Mouse (Mus musculus) heart, embryonic 14.5 days (tissue): ENCODE data around the gene Olfr223. TPM values are rescaled to one million over a fixed set of nuclear protein-coding genes. Genes with fewer than 3 reads are reported as not detected.
"Not testable (repeated sequence)": the region's sequence is repeated elsewhere in the genome, so short reads cannot be mapped to it uniquely, and the experiment has no call there.

ENCODE experiments used
- ATAC-seq: fragments of 200-750 bp; cut with Nextera tagmentation; 2 replicates; pipeline ENCODE4 v1.8.0; 2017; ENCODE audit warnings: low read depth, moderate TSS enrichment; ENCODE audit not compliant: insufficient number of reproducible peaks, insufficient read depth, low FRiP score
- H3K27ac ChIP-seq, 2 experiments: fragments of 200-500 bp in 1 of 2; fragments of 300-500 bp in 1 of 2; sonication (generic) in 1 of 2; replicated peaks in 1 of 2; 2 replicates each; pipeline ENCODE4 v1.5.1; 2012 to 2014; ENCODE audit warnings: low read depth in 2 of 2, low read length in 2 of 2, control low read depth in 1 of 2, mild to moderate bottlenecking in 1 of 2, mixed read lengths in 1 of 2; ENCODE audit not compliant: control insufficient read depth in 1 of 2, insufficient read depth in 1 of 2
- H3K27me3 ChIP-seq: fragments of 300-500 bp; sonication (generic); 2 replicates; pipeline ENCODE4 v1.6.1; 2014; ENCODE audit warnings: mild to moderate bottlenecking, low read length, control low read depth; ENCODE audit not compliant: control insufficient read depth, insufficient read depth
- H3K36me3 ChIP-seq: fragments of 300-500 bp; sonication (generic); 2 replicates; pipeline ENCODE4 v1.6.1; 2014; ENCODE audit warnings: mild to moderate bottlenecking, control low read depth, low read length, mixed read lengths; ENCODE audit not compliant: control insufficient read depth, insufficient read depth
- H3K4me1 ChIP-seq, 2 experiments: fragments of 200-500 bp in 1 of 2; fragments of 300-500 bp in 1 of 2; sonication (generic) in 1 of 2; 2 replicates each; pipeline ENCODE4 v1.6.1; 2012 to 2014; ENCODE audit warnings: low read length in 2 of 2, control low read depth in 1 of 2, mixed read lengths in 1 of 2; ENCODE audit not compliant: control insufficient read depth in 2 of 2, insufficient read depth in 2 of 2
- H3K4me2 ChIP-seq: fragments of 300-500 bp; sonication (generic); 2 replicates; pipeline ENCODE4 v1.6.1; 2014; ENCODE audit warnings: mild to moderate bottlenecking, low read length
- H3K4me3 ChIP-seq, 2 experiments: fragments of 200-500 bp in 1 of 2; fragments of 300-500 bp in 1 of 2; sonication (generic) in 1 of 2; 2 replicates each; pipeline ENCODE4 v1.5.1; 2012 to 2014; ENCODE audit warnings: low read length in 2 of 2, mild to moderate bottlenecking in 2 of 2, control low read depth in 1 of 2, low read depth in 1 of 2, moderate library complexity in 1 of 2; ENCODE audit not compliant: control insufficient read depth in 1 of 2, insufficient read depth in 1 of 2
- H3K9ac ChIP-seq: fragments of 300-500 bp; sonication (generic); 2 replicates; pipeline ENCODE4 v1.6.1; 2014; ENCODE audit warnings: mild to moderate bottlenecking, low read length
- H3K9me3 ChIP-seq: fragments of 300-500 bp; sonication (generic); 2 replicates; pipeline ENCODE4 v1.6.1; 2016; ENCODE audit warnings: low read length, control low read depth; ENCODE audit not compliant: control insufficient read depth
- WGBS: fragments of 180-500 bp; shearing (Covaris S2); extraction: QIAGEN DNeasy Blood & Tissue Kit; methylation state at CpG from one replicate; pipeline ENCODE4 v1.1.7; 2014; 5-methylcytosine and 5-hydroxymethylcytosine counted together
- polyA plus RNA-seq: library from polyadenylated mRNA; unstranded; fragments of >200 nt; fragmentation: Nextera tagmentation; extraction: Ambion mirVana; gene quantifications from 2 replicates; pipeline ENCODE4 v1.2.1, GENCODE M21; 2014

Gene Olfr223
- polyA plus RNA-seq, 1 experiment from 2014 or later: not detected

DNA sequence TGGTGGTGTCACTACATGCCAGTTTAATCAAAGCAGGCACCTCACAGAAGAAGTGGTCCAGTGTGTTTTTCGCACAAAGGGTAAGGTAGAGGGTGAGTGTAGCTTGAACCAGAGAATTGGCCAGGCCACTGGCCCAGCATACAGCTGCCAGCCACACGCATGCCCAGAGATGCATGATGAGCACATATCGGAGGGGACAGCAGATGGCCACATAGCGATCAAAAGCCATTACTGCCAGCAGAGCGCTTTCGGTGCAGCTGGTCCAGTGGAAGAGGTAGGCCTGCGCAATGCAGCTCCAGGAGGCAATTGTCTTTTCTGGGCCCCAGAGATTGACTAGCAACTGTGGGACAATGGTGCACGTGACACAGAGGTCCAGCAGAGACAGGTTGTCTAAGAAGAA lies 3.6 kb downstream of the Olfr223 start:
- 82% methylated on average over 8 of the region's 8 CpGs for WGBS
- Histone ChIP-seq H3K4me3 (no peak overlapping the region), H3K9ac (no peak overlapping the region), H3K9me3 (no peaks in the 10 kb centered on the region), H3K27me3 (no peaks in the 10 kb centered on the region), H3K36me3 (no peaks in the 10 kb centered on the region), H3K4me2 (no peak overlapping the region), H3K4me1 (no peaks in the 10 kb centered on the region), H3K27ac (no peak overlapping the region)
- ATAC-seq: no peak

DNA sequence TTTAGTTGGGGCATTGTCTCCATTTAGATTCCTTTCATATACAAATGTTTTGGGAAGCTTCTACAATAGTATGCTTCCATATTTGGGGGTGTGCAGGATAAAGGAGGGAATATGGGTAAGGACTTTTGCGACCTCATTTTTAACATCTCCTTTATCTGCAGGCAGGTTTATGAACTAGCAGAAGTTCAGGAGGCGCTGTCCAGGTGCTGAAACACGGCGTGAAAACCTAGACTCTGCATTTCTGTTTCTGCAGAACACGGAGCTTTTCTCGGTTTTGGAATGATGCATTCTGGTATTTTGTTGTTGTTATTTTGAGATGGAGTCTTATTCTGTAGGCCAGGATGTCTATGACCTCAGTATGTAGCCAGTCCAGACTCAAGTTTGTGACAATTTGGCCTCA lies 8.6 kb downstream of the Olfr223 start:
- Histone ChIP-seq H3K4me3 (no peak overlapping the region), H3K27me3 (no peaks in the 10 kb centered on the region), H3K27ac (no peak overlapping the region), H3K4me2 (no peak overlapping the region), H3K36me3 (no peaks in the 10 kb centered on the region), H3K4me1 (no peaks in the 10 kb centered on the region), H3K9me3 (no peaks in the 10 kb centered on the region), H3K9ac (no peak overlapping the region)
- 28% methylated on average over 6 of the region's 6 CpGs for WGBS
- ATAC-seq: no peak

DNA sequence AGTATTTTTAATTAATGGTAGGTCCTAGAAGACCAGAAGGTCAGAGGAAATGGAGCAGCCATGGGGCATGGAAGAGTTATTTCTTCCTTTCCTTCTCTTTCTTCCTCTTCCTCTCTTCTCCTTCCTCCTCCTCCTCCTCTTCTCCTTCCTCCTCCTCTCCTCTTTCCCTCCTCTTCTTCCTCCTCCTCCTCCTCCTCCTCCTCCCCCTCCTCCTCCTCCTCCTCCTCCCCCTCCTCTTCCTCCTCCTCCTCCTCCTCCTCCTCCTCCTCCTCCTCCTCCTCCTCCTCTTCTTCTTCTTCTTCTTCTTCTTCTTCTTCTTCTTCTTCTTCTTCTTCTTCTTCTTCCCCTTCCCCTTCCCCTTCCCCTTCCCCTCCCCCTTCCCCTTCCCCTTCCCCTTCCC lies 17.0 kb downstream of the Olfr223 start, which contains the start of gene Olfr222:
Olfr222 (minus strand) TSS at position 101 of the 400 bp plus-strand sequence.
- not testable (repeated sequence) for H3K4me1 ChIP-seq, H3K27ac ChIP-seq, H3K36me3 ChIP-seq, H3K9me3 ChIP-seq, H3K4me3 ChIP-seq, ATAC-seq, H3K4me2 ChIP-seq, H3K9ac ChIP-seq
- peaks cover 28% of the 10 kb centered on the region for H3K27me3 ChIP-seq

DNA sequence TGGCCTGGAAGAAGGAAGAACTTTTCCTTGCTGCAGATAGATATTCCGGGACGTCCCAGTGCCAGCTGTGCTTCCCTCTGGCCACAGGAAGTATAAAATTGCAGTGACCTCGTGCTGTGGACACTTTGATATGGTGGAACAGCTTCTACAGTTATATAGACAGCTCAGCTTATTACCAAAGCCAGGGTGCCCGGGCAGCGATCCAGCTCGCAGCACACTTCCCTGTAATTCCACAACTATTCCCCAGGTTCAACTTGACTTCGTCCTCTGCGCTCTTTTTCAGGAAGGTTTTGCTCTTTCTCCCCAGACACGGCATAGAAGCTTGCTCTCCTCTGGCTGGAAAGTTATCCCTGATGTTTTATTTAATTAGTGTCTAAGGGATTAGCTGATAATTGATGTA lies 17.4 kb downstream of the Olfr223 start:
- no peak overlapping the region for H3K4me2 ChIP-seq
- no peak overlapping the region for H3K27ac ChIP-seq
- H3K36me3 ChIP-seq: no peaks in the 10 kb centered on the region
- WGBS: 54% methylated on average over 9 of the region's 9 CpGs
- H3K27me3 ChIP-seq: peaks cover 32% of the 10 kb centered on the region
- ATAC-seq: no peak
- no peak overlapping the region for H3K4me3 ChIP-seq
- no peaks in the 10 kb centered on the region for H3K4me1 ChIP-seq
- H3K9me3 ChIP-seq: no peaks in the 10 kb centered on the region
- no peak overlapping the region for H3K9ac ChIP-seq

DNA sequence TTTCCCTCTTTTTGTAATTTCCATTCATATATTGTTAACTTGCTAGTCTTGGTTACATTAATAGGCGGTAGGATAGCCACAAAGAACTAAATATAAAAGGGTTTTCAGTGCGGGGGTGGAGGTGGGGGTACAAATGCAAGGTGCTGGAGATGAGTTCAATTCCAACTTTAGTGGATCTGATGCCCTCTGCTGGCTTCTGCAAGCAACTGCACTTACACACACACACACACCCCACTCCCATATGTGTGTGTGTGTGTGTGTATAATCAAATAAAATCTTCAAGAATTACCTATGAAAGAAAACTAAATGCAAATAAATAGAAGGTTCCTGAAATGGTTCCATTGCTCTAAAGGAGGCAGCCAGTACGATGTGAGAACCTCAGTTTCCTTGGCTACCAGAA lies 23.8 kb downstream of the Olfr223 start:
- H3K9me3 ChIP-seq: no peaks in the 10 kb centered on the region
- no peak overlapping the region for H3K27ac ChIP-seq
- H3K9ac ChIP-seq: no peak overlapping the region
- no peak overlapping the region for H3K4me2 ChIP-seq
- H3K4me1 ChIP-seq: no peaks in the 10 kb centered on the region
- H3K27me3 ChIP-seq: peaks cover 29% of the 10 kb centered on the region
- no peak overlapping the region for H3K4me3 ChIP-seq
- WGBS: 57% methylated on average over 3 of the region's 3 CpGs
- no peaks in the 10 kb centered on the region for H3K36me3 ChIP-seq
- ATAC-seq: no peak

DNA sequence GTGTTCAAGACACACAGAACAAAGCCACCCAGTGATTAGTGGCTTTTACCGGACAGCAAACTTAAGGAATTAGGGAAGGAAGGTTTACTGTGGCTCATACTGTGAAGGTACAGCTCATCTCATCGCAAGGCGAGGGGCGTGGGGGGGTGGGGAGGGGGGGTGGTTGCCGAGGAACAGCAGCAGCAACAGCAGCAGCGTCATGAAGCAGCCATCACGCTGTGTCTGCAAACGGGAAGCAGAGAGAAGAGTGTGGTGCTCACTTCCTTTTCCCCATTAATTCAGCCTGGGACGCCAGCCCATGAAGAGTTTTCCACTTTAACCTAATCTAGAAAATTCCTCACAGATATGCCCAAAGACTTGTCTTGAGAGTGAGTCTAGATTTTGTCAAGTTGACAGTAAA lies 30.3 kb downstream of the Olfr223 start:
- H3K4me1 ChIP-seq: no peaks in the 10 kb centered on the region
- H3K4me3 ChIP-seq: no peak overlapping the region
- H3K27me3 ChIP-seq: no peaks in the 10 kb centered on the region
- H3K9ac ChIP-seq: no peak overlapping the region
- H3K36me3 ChIP-seq: no peaks in the 10 kb centered on the region
- 63% methylated on average over 9 of the region's 9 CpGs for WGBS
- no peak overlapping the region for H3K4me2 ChIP-seq
- no peak overlapping the region for H3K27ac ChIP-seq
- no peaks in the 10 kb centered on the region for H3K9me3 ChIP-seq
- no peak for ATAC-seq

DNA sequence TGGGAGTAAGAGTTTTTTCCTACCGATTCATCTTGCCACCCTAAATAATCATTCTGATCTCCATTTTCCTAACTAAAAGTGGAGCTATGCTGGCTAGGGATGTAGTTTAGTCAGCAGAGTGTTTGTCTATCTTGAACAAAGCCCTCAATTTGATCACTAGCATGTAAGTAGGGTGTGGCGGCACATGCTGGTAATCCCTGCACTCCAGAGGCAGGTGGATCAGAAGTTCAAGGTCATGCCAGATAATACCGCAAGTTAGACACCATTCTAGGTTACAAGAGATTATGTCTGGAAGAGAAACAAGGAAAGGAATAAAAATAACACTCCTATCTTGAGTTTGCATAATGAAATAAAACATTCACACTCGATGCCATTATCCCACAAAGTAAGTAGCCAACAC lies 30.8 kb downstream of the Olfr223 start:
- no peak overlapping the region for H3K9ac ChIP-seq
- no peaks in the 10 kb centered on the region for H3K36me3 ChIP-seq
- ATAC-seq: no peak
- H3K4me2 ChIP-seq: no peak overlapping the region
- WGBS: 82% methylated on average over 4 of the region's 4 CpGs
- H3K27me3 ChIP-seq: no peaks in the 10 kb centered on the region
- H3K4me3 ChIP-seq: no peak overlapping the region
- no peaks in the 10 kb centered on the region for H3K4me1 ChIP-seq
- no peaks in the 10 kb centered on the region for H3K9me3 ChIP-seq
- H3K27ac ChIP-seq: no peak overlapping the region

DNA sequence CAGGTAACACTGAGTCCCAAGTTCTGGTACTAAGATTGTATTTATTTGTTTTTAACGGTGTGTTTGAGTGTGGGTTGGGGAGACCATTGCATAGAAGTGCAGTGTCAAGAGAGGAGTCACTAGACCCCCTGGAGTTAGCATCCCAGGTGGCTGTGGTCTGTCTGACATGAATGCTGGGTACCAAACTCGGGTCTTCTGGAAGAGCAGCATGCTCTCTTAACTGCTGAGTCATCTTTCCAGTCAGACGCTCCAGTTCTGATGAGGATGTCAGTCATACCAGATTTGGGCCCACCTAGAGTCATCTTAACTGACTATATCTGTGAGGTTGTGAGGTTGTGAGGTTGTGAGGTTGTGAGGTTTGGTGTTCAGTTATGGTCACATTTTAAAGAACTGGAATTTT lies 32.2 kb downstream of the Olfr223 start:
- Histone ChIP-seq H3K9me3 (no peaks in the 10 kb centered on the region), H3K4me3 (no peak overlapping the region), H3K27me3 (no peaks in the 10 kb centered on the region), H3K36me3 (no peaks in the 10 kb centered on the region), H3K9ac (no peak overlapping the region), H3K4me1 (no peaks in the 10 kb centered on the region), H3K4me2 (no peak overlapping the region), H3K27ac (no peak overlapping the region)
- WGBS: 53% methylated on average over 3 of the region's 3 CpGs
- no peak for ATAC-seq
